Mouse (Mus musculus): Measurements from ENCODE around the gene Nsf.

Gene Nsf

GRCm38 (mm10) chr11:103838955-103839354, 114.9 kb downstream of the Nsf start:
- no peak for DNase-seq (ENCODE audit: low read depth)

GRCm38 (mm10) chr11:103832331-103832730, 121.5 kb downstream of the Nsf start:
- no peak for DNase-seq (ENCODE audit: low read depth)

- DNase-seq (ENCODE audit: low read depth) = no peak
These were observed 122.1 kb downstream of the Nsf start for GRCm38 (mm10) chr11:103831766-103832165.

- no peak for DNase-seq (ENCODE audit: low read depth)
These were observed 123.4 kb downstream of the Nsf start for GRCm38 (mm10) chr11:103830476-103830875.

- DNase-seq (ENCODE audit: low read depth) = no peak
These were observed 123.9 kb downstream of the Nsf start for GRCm38 (mm10) chr11:103829956-103830355.

- no peak for DNase-seq (ENCODE audit: low read depth)
These were observed 125.0 kb downstream of the Nsf start for GRCm38 (mm10) chr11:103828866-103829265.

GRCm38 (mm10) chr11:103827201-103827600, 126.7 kb downstream of the Nsf start:
- DNase-seq (ENCODE audit: low read depth) = no peak

GRCm38 (mm10) chr11:103816719-103817118, 137.1 kb downstream of the Nsf start:
- DNase-seq (ENCODE audit: low read depth) = no peak

GRCm38 (mm10) chr11:103815986-103816385, 137.9 kb downstream of the Nsf start:
- no peak for DNase-seq (ENCODE audit: low read depth)

GRCm38 (mm10) chr11:103814808-103815207, 139.0 kb downstream of the Nsf start:
- DNase-seq (ENCODE audit: low read depth) = no peak

- DNase-seq (ENCODE audit: low read depth) = no peak
These were observed 142.6 kb downstream of the Nsf start for GRCm38 (mm10) chr11:103811246-103811645.

GRCm38 (mm10) chr11:103810631-103811030, 143.2 kb downstream of the Nsf start:
- DNase-seq (ENCODE audit: low read depth) = no peak

- no peak for DNase-seq (ENCODE audit: low read depth)
These were observed 144.0 kb downstream of the Nsf start for GRCm38 (mm10) chr11:103809611-103810598.

- no peak for DNase-seq (ENCODE audit: low read depth)
These were observed 144.9 kb downstream of the Nsf start for GRCm38 (mm10) chr11:103808771-103809610.

GRCm38 (mm10) chr11:103807966-103808365, 145.9 kb downstream of the Nsf start:
- no peak for DNase-seq (ENCODE audit: low read depth)

- no peak for DNase-seq (ENCODE audit: low read depth)
These were observed 149.1 kb downstream of the Nsf start for GRCm38 (mm10) chr11:103804804-103805203.

GRCm38 (mm10) chr11:103804126-103804525, 149.7 kb downstream of the Nsf start:
- no peak for DNase-seq (ENCODE audit: low read depth)

- no peak for DNase-seq (ENCODE audit: low read depth)
These were observed 152.7 kb downstream of the Nsf start for GRCm38 (mm10) chr11:103801128-103801527.

GRCm38 (mm10) chr11:103789951-103790350, 163.9 kb downstream of the Nsf start:
- DNase-seq (ENCODE audit: low read depth) = no peak

- DNase-seq (ENCODE audit: low read depth) = no peak
These were observed 173.7 kb downstream of the Nsf start for GRCm38 (mm10) chr11:103780152-103780551.

- DNase-seq (ENCODE audit: low read depth) = no peak
These were observed 179.7 kb downstream of the Nsf start for GRCm38 (mm10) chr11:103774228-103774530.

GRCm38 (mm10) chr11:103773387-103774227, 180.2 kb downstream of the Nsf start, which contains the start of gene Wnt3:
Gene Wnt3 (plus strand): TSS chr11:103774150.
- DNase-seq (ENCODE audit: low read depth) = no peak
